Mouse (Mus musculus): Measurements from ENCODE around the gene Dop1b. TPM values are rescaled to one million over a fixed set of nuclear protein-coding genes. Genes with fewer than 3 reads are reported as not detected.

The Dop1b gene
- total and polyA plus RNA-seq, 2 experiments from 2014 or later: 26.8 to 74.8 TPM

DNA sequence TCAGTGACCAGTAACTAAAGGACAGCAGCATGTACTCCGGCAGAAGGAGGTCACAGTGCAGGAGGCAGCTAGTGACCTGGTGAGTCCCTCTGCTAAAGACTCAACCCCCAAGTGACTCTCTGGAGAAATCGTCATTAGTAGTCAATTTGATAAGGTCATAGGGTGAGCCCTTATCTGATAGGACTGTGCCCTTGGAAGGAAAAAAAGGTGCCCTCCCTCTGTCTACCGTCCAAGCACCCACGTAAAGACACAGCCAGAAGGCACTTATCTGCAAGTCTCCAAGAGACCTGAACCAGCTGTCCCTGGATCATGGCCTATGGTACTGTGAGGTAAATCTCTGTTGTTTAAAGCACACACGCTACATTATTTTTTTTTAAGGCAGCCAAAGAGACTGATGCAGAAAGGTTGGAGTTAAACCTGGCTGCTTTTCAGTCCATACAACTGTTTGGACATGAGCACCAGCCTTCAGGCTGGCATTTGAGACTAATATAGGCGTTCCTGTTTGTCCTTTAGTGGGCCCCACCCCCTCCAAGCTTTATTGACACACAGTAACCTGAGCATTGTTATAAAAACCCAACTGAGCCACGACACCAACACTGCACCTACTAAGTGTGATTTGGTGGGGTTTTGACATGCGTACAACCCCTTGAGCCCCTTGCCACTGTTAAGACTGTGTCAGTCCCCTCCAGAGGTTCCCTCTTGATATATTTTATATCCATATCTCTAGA is 13.9 kb downstream of the Dop1b start:
- Histone ChIP-seq H3K9me3 (ENCODE audit: low read length) (no peaks in the 10 kb centered on the region), H3K4me2 (ENCODE audit: low read depth, low read length) (no peak overlapping the region), H3K36me3 (ENCODE audit: insufficient read depth, low read length) (peaks cover 7% of the 10 kb centered on the region), H3K4me1 (ENCODE audit: insufficient read depth, low read length) (no peaks in the 10 kb centered on the region), H3K27ac (no peak overlapping the region), H3K4me3 (ENCODE audit: low read length) (no peak overlapping the region), H3K27me3 (ENCODE audit: insufficient read depth, low read length) (no peaks in the 10 kb centered on the region), H3K9ac (replicated peaks; ENCODE audit: low read length) (no peak overlapping the region)
- WGBS: 80% methylated on average over 8 of the region's 8 CpGs
- no peak for DNase-seq (ENCODE audit: low spot score)
- ATAC-seq: no peak
- no peak for TF ChIP-seq CTCF (IDR thresholded peaks at IDR 0.05; ENCODE audit: low read depth)

DNA sequence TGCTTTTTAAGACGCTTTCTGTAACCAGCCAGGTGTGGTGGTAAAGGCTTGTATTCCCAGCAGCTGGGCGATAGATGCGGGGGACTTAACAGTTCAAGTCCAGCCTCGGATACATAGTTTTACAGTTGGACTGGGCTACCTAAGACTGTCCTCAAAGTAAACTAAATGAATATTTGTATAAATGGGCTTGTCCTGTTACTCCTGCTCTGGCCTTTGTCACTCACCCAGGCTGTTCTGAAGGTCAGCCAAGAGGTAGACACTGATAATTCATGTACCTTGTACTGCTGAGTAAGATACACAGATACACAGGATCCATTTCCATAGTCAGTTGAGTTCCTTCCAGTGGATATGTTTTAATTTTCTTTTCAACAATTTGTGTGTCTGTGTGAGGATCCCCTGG is 14.5 kb downstream of the Dop1b start:
- no peak for TF ChIP-seq CTCF (IDR thresholded peaks at IDR 0.05; ENCODE audit: low read depth)
- no peaks in the 10 kb centered on the region for H3K4me1 ChIP-seq (ENCODE audit: insufficient read depth, low read length)
- no peaks in the 10 kb centered on the region for H3K9me3 ChIP-seq (ENCODE audit: low read length)
- no peak overlapping the region for H3K4me3 ChIP-seq (ENCODE audit: low read length)
- no peak overlapping the region for H3K4me2 ChIP-seq (ENCODE audit: low read depth, low read length)
- H3K36me3 ChIP-seq (ENCODE audit: insufficient read depth, low read length): peaks cover 7% of the 10 kb centered on the region
- no peak overlapping the region for H3K9ac ChIP-seq (replicated peaks; ENCODE audit: low read length)
- H3K27me3 ChIP-seq (ENCODE audit: insufficient read depth, low read length): no peaks in the 10 kb centered on the region
- WGBS: 94% methylated on average over 4 of the region's 4 CpGs
- no peak overlapping the region for H3K27ac ChIP-seq
- DNase-seq (ENCODE audit: low spot score) (no peak), ATAC-seq (no peak)

DNA sequence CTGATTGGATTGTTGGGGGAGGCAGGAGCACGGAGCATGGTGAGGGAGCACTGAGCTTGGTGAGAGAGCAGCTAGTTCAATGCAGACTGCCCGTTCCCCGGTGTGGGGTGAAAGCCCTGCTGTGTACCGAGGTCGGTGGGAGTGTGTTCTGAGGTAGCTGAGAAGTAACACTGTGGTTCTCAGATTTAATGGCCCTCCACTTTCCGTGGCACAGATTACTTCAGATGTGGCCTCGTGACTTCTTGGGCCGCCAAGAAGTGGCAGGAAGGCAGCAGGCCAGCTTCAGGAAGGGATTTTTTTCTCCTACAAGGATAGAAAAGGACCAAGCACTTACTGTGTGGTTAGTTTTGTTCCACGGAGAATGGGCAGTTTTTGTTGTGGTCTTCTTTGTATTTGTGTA is 17.0 kb downstream of the Dop1b start:
- Histone ChIP-seq H3K4me2 (ENCODE audit: low read depth, low read length) (no peak overlapping the region), H3K27me3 (ENCODE audit: insufficient read depth, low read length) (no peaks in the 10 kb centered on the region), H3K9me3 (ENCODE audit: low read length) (no peaks in the 10 kb centered on the region), H3K36me3 (ENCODE audit: insufficient read depth, low read length) (peaks cover 7% of the 10 kb centered on the region), H3K4me3 (ENCODE audit: low read length) (no peak overlapping the region), H3K9ac (replicated peaks; ENCODE audit: low read length) (no peak overlapping the region), H3K4me1 (ENCODE audit: insufficient read depth, low read length) (0 out of 2 replicates have a peak, but pooled peaks cover 3% of the 10 kb centered on the region), H3K27ac (no peak overlapping the region)
- no peak for TF ChIP-seq CTCF (IDR thresholded peaks at IDR 0.05; ENCODE audit: low read depth)
- no peak for ATAC-seq
- DNase-seq (ENCODE audit: low spot score): no peak
- WGBS: 66% methylated on average over 9 of the region's 9 CpGs

DNA sequence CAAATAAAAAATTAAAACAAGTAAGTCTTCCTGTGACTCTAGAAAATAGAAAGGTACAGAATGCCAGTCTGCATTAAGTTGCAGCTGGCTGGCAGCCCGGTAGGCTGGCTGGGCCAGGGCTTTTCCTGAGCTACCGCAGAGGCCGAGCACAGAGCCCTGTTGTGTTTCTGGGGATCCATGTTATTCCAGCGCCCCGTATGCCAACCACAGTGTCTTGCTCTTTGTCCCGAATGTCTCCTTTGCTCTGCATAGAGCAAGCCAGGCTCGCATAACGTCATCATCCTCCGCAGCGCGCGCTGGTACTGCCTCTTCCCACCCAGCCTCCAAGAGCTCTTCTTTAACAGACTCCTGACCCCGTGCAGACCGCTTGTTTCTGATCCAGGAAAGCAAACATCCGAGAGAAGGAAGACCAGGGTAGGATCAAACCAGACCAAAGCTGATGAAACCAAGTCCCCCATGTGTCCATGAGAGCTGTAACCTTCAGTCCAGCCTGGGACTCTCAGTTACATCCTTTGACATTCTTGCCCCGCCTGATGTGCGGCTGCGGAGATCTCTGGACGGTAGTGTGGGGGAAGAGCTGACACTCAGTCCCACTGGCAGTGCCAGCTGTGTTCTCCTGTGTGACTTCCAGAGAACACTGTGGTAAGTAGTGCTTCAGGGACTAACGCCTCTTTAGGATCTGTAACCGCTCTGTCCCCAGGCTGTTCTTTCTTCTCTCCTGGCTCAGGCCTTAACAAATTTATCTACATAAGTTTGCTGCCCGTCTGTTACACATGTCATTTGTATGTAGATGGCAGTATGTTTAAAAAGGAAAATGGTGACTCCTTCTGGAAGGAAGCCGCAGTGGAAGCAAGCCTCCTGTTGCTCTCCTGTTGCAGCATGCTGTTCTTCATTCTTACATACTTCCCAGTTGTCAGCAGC is 18.4 kb downstream of the Dop1b start:
- DNase-seq (ENCODE audit: low spot score) (peak; percentile 63), ATAC-seq (peak; percentile 80)
- Histone ChIP-seq H3K4me1 (ENCODE audit: insufficient read depth, low read length) (0 out of 2 replicates have a peak, but pooled peaks cover 3% of the 10 kb centered on the region), H3K4me3 (ENCODE audit: low read length) (no peak overlapping the region), H3K27me3 (ENCODE audit: insufficient read depth, low read length) (no peaks in the 10 kb centered on the region), H3K4me2 (ENCODE audit: low read depth, low read length) (no peak overlapping the region), H3K9ac (replicated peaks; ENCODE audit: low read length) (peak overlapping the region; percentile 5; the same call in 1 of the 2 replicates), H3K27ac (peak overlapping the region; percentile 55), H3K9me3 (ENCODE audit: low read length) (no peaks in the 10 kb centered on the region), H3K36me3 (ENCODE audit: insufficient read depth, low read length) (peaks cover 9% of the 10 kb centered on the region)
- no peak for TF ChIP-seq CTCF (IDR thresholded peaks at IDR 0.05; ENCODE audit: low read depth)
- WGBS: 59% methylated on average over 23 of the region's 23 CpGs

DNA sequence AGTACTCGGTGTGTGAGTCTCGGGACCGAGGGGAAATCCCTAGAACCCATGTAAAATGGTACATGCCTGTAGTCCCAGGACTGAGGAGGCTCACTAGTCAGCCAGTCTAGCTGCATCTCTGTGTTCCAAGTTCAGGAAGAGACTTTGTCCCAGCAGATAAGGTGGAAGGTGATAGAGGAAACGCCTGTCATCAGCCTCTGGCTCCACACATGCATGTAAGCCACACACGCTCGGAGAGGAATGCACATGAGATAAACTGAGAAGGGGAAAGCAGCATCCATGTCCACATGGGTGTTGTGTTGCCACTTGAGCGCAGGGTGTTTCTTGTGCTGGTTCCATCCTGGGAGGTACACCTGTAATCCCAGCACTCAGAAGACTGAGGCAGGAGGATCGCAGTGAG is 19.6 kb downstream of the Dop1b start:
- 0 out of 2 replicates have a peak, but pooled peaks cover 3% of the 10 kb centered on the region for H3K4me1 ChIP-seq (ENCODE audit: insufficient read depth, low read length)
- peaks cover 8% of the 10 kb centered on the region; the same call in 1 of the 2 replicates for H3K36me3 ChIP-seq (ENCODE audit: insufficient read depth, low read length)
- WGBS: 94% methylated on average over 8 of the region's 8 CpGs
- H3K4me3 ChIP-seq (ENCODE audit: low read length): no peak overlapping the region
- TF ChIP-seq CTCF (IDR thresholded peaks at IDR 0.05; ENCODE audit: low read depth): no peak
- H3K27ac ChIP-seq: no peak overlapping the region
- no peak for DNase-seq (ENCODE audit: low spot score)
- no peaks in the 10 kb centered on the region for H3K27me3 ChIP-seq (ENCODE audit: insufficient read depth, low read length)
- no peak for ATAC-seq
- no peak overlapping the region for H3K4me2 ChIP-seq (ENCODE audit: low read depth, low read length)
- H3K9ac ChIP-seq (replicated peaks; ENCODE audit: low read length): no peak overlapping the region
- no peaks in the 10 kb centered on the region for H3K9me3 ChIP-seq (ENCODE audit: low read length)

DNA sequence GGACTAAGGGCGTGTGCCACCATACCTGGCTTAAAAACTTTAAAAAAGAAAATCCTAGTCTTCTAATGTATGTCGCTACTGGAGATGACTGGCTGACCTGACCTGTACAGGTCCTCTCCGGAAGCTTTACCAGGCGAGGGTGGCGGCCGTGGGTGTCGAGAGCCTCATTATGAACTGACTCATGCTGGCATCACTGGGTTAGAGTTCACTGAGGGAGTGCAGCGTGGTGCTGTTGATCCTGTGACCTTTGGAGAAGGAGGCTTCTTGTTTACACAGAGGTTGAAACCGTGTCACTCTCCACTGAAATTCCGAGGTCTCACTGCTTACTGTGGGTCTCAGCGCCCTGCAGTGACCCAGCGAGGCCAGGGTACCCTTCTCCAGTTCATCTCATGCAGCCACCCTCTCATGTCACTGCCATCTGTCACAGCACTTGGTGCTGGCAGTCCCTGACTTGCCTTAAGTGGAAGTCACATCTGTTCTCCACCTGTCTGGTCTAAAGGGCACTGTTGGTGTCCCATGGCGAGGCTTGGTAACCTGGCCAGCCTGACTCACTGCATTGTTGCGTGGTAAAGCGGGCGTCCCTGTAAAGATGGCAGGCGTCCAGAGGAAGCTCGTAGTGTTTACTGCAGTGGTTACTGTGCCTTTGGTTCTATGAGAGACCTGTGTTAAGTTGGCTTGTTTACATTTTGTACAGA is 21.3 kb downstream of the Dop1b start:
- no peak overlapping the region for H3K4me3 ChIP-seq (ENCODE audit: low read length)
- TF ChIP-seq CTCF (IDR thresholded peaks at IDR 0.05; ENCODE audit: low read depth): no peak
- WGBS: 69% methylated on average over 18 of the region's 18 CpGs
- no peaks in the 10 kb centered on the region for H3K9me3 ChIP-seq (ENCODE audit: low read length)
- DNase-seq (ENCODE audit: low spot score): no peak
- H3K36me3 ChIP-seq (ENCODE audit: insufficient read depth, low read length): peaks cover 8% of the 10 kb centered on the region; the same call in 1 of the 2 replicates
- ATAC-seq: no peak
- no peaks in the 10 kb centered on the region for H3K27me3 ChIP-seq (ENCODE audit: insufficient read depth, low read length)
- no peak overlapping the region for H3K9ac ChIP-seq (replicated peaks; ENCODE audit: low read length)
- no peak overlapping the region for H3K4me2 ChIP-seq (ENCODE audit: low read depth, low read length)
- H3K27ac ChIP-seq: no peak overlapping the region
- H3K4me1 ChIP-seq (ENCODE audit: insufficient read depth, low read length): 0 out of 2 replicates have a peak, but pooled peaks cover 3% of the 10 kb centered on the region

Data from hindbrain, postnatal 0 days (tissue).